Mouse (Mus musculus) midbrain, postnatal 0 days (tissue): ENCODE data around the gene Fbxw4. TPM values are rescaled to one million over a fixed set of nuclear protein-coding genes. Genes with fewer than 3 reads are reported as not detected.

Experiments
- ATAC-seq: fragments of 200-750 bp; cut with Nextera tagmentation; 2 replicates; pipeline ENCODE4 v1.8.0; 2017; ENCODE audit warnings: moderate number of reproducible peaks, mild to moderate bottlenecking, moderate TSS enrichment, moderate library complexity; ENCODE audit not compliant: low FRiP score
- DNase-seq: peaks from one replicate; pipeline ENCODE4 v3.0.0-alpha.2; 2015; ENCODE audit warnings: low spot score
- H3K27ac ChIP-seq: fragments of 300-500 bp; sonication (generic); 2 replicates; pipeline ENCODE4 v1.5.1; 2014; ENCODE audit warnings: low read depth, mild to moderate bottlenecking, low read length, mixed read lengths
- H3K27me3 ChIP-seq: fragments of 300-500 bp; sonication (generic); 2 replicates; pipeline ENCODE4 v1.6.1; 2014; ENCODE audit warnings: low read length, control low read depth, mixed read lengths; ENCODE audit not compliant: insufficient read depth
- H3K36me3 ChIP-seq: fragments of 300-500 bp; sonication (generic); 2 replicates; pipeline ENCODE4 v1.6.1; 2014; ENCODE audit warnings: low read length, control low read depth, mixed read lengths; ENCODE audit not compliant: insufficient read depth
- H3K4me1 ChIP-seq: fragments of 300-500 bp; sonication (generic); 2 replicates; pipeline ENCODE4 v1.6.1; 2014; ENCODE audit warnings: mild to moderate bottlenecking, control low read depth, antibody characterized with exemption, low read length, mixed read lengths; ENCODE audit not compliant: insufficient read depth
- H3K4me2 ChIP-seq: fragments of 300-500 bp; sonication (generic); 2 replicates; pipeline ENCODE4 v1.6.1; 2014; ENCODE audit warnings: low read depth, mild to moderate bottlenecking, low read length, mixed read lengths; ENCODE audit not compliant: poor library complexity, severe bottlenecking
- H3K4me3 ChIP-seq: fragments of 300-500 bp; sonication (generic); 2 replicates; pipeline ENCODE4 v1.5.1; 2014; ENCODE audit warnings: low read depth, mild to moderate bottlenecking, low read length, moderate library complexity
- H3K9ac ChIP-seq: fragments of 300-500 bp; sonication (generic); replicated peaks from 2 replicates; pipeline ENCODE4 v1.6.1; 2014; ENCODE audit warnings: mild to moderate bottlenecking, low read length, moderate library complexity, mixed read lengths; ENCODE audit not compliant: poor library complexity, severe bottlenecking
- H3K9me3 ChIP-seq: fragments of 300-500 bp; sonication (generic); 2 replicates; pipeline ENCODE4 v1.6.1; 2016; ENCODE audit warnings: low read length, control low read depth
- CTCF ChIP-seq: IDR thresholded peaks from 2 replicates; pipeline ENCODE4 v1.5.1; 2016; ENCODE audit warnings: antibody characterized with exemption, mild to moderate bottlenecking
- WGBS: fragments of 180-500 bp; shearing (Covaris S2); extraction: QIAGEN DNeasy Blood & Tissue Kit; methylation state at CpG from one replicate; pipeline ENCODE4 v1.1.7; 2014; 5-methylcytosine and 5-hydroxymethylcytosine counted together
- polyA plus RNA-seq: library from polyadenylated mRNA; unstranded; fragments of >200 nt; fragmentation: Nextera tagmentation; extraction: Ambion mirVana; gene quantifications from 2 replicates; pipeline ENCODE4 v1.2.1, GENCODE M21; 2015
- total RNA-seq: library from RNA; depleted of rRNA; stranded (reverse); fragments of >200 nt; gene quantifications from 2 replicates; pipeline ENCODE4 v1.2.3, GENCODE M21; 2014

The Fbxw4 gene
- total and polyA plus RNA-seq, 2 experiments from 2014 or later, result 5.6 to 41.8 TPM

DNA sequence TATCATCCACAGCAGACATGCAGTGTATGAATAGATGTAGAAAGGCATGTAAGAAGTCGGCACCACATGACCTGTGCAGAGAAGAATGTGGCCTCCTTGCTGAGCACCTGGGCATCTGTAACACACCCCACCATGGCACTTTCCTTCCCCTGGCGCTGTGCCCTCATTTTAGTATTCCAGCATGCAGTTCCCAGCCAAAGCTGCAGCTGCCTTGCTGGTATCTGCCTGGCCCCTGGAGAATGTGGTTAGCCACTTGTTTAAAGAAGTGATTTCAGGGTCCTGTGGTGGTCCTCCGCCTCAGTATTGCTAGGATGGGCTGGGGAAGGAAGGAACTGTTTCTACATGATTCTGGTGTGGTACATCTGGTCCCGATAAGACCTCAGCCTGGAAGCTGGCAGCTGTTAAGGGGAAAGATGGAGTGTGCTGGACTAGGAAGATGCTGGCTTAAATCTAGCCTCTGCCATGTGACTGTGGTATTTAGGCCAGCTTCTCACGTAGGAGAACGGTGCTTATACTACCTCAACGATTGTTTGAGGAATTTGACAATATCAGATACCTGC, 85.7 kb downstream of the Fbxw4 start:
- TF ChIP-seq CTCF, result no peak
- Histone ChIP-seq H3K4me1 (no peaks in the 10 kb centered on the region), H3K27ac (no peak overlapping the region), H3K9me3 (no peaks in the 10 kb centered on the region), H3K9ac (0 out of 2 replicates have a peak overlapping the region, but pooled peaks have one; percentile 4), H3K27me3 (peaks cover 3% of the 10 kb centered on the region; the same call in 1 of the 2 replicates), H3K4me3 (no peak overlapping the region), H3K4me2 (no peak overlapping the region), H3K36me3 (peaks cover 49% of the 10 kb centered on the region)
- 77% methylated on average over 7 of the region's 7 CpGs for WGBS
- no peak for ATAC-seq
- no peak for DNase-seq

DNA sequence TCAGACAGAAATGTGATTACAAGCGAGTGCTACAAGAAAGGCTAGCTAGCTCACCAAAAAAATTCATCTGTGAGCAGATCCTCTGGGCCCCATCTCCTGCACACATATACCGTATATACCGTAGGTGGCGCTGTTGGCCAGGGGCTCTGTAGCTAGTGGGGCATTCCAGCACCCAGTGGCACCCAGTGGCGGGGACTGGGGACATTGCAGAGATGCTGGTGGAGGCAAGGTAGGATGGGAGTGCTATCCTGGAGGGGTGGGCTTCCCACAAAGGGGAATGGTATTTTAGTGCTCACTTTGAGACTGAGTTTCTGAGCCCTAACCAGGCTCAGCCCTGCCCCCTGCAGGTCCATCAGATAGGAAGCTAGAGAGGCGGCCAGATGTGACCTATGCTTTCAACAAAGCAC, 86.2 kb downstream of the Fbxw4 start:
- TF ChIP-seq CTCF, result peak; percentile 92
- ATAC-seq, result peak; percentile 73
- peak; percentile 79 for DNase-seq
- no peaks in the 10 kb centered on the region for H3K9me3 ChIP-seq
- WGBS, result 18% methylated on average over 6 of the region's 6 CpGs
- no peak overlapping the region for H3K4me3 ChIP-seq
- no peak overlapping the region for H3K4me2 ChIP-seq
- H3K36me3 ChIP-seq, result peaks cover 48% of the 10 kb centered on the region
- H3K27ac ChIP-seq, result no peak overlapping the region
- H3K9ac ChIP-seq, result no peak overlapping the region
- H3K27me3 ChIP-seq, result peaks cover 7% of the 10 kb centered on the region; the same call in 1 of the 2 replicates
- no peaks in the 10 kb centered on the region for H3K4me1 ChIP-seq

DNA sequence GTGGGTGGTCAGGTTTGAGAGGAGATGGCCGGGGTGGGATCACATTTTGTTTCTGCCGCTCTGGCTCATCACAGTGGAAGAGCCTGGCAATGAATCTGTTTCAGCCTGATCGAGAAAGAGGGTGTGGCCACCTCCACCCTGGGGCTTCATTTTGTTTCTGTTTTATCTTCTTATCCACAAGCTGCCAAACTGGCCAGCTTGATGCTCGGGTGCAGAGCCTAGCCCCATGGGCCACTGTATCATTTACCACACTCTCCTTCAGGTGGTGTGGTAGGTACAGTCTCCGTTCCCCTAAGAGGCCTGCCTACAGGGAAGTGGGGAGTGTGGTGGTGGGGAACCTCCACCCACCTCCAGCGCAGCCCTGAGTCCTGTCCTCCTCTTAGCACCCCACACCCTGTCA, 87.1 kb downstream of the Fbxw4 start:
- no peak for TF ChIP-seq CTCF
- H3K27ac ChIP-seq, result no peak overlapping the region
- H3K9me3 ChIP-seq, result no peaks in the 10 kb centered on the region
- H3K4me3 ChIP-seq, result no peak overlapping the region
- DNase-seq (no peak), ATAC-seq (no peak)
- no peak overlapping the region for H3K9ac ChIP-seq
- H3K4me2 ChIP-seq, result no peak overlapping the region
- no peaks in the 10 kb centered on the region for H3K4me1 ChIP-seq
- H3K27me3 ChIP-seq, result peaks cover 8% of the 10 kb centered on the region; the same call in 1 of the 2 replicates
- H3K36me3 ChIP-seq, result peaks cover 45% of the 10 kb centered on the region
- 75% methylated on average over 6 of the region's 6 CpGs for WGBS

DNA sequence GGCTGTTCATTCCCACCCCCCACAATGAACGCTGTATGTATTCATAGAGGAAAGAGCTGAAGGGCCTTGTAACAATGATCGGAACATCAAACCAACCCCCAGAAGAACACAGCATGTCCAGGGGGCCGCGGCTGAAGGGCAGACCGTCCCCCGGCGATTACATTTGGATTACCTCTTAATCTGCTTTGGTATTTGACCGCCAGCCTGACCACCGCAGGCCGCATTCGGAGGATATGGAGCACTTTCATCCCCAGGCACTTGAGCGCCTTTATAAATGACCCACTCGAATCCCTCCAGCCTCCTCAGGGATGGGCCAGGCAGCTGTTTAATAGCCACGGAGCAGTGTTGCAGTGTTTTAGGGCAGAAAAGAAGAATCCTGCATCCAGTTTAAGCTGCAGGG, 92.7 kb downstream of the Fbxw4 start:
- H3K4me2 ChIP-seq, result no peak overlapping the region
- 0 out of 2 replicates have a peak overlapping the region, but pooled peaks have one; percentile 33 for H3K9ac ChIP-seq
- H3K27ac ChIP-seq, result no peak overlapping the region
- H3K36me3 ChIP-seq, result peaks cover 13% of the 10 kb centered on the region
- no peaks in the 10 kb centered on the region for H3K9me3 ChIP-seq
- H3K27me3 ChIP-seq, result peaks cover 12% of the 10 kb centered on the region; the same call in 1 of the 2 replicates
- no peaks in the 10 kb centered on the region for H3K4me1 ChIP-seq
- no peak for ATAC-seq
- 20% methylated on average over 14 of the region's 14 CpGs for WGBS
- no peak overlapping the region for H3K4me3 ChIP-seq
- no peak for TF ChIP-seq CTCF
- DNase-seq, result no peak

DNA sequence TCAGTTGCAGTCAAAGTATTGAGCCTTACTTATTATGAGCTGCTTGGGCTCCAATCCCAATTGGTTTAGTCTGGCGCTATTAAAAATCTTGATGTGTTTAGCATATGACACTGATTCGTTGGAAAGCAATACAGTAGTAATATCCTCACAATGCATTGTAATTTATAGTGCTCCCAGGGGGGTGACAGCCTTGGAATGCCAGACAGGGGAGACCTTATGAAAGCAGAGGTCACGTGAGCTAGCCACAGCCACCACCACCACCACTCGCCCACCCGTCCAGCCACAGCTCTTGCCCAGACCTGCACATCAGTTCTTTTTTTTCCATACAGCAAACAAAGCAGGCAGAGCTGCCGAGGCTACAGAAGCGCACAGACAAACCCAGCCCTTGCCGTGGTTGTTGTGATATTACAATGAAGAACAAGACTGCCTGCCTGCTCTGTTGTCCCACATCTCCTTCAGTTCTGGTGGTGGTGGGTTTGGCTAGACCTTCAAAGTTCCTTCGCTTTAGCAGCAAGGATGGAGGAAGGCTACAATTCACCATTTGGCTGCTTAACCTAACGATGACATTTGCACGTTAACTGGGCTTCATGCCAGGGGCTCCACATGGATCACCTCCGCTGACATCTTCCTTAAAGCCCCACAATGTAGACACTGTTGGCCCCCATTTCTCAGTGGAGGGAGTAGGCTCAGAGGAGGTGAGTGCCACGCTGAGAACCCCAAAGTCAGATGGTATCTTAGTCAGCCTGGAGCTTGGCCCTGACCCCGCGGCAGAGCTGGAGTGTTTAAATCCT, 94.0 kb downstream of the Fbxw4 start:
- H3K27ac ChIP-seq, result no peak overlapping the region
- no peak overlapping the region for H3K9ac ChIP-seq
- H3K9me3 ChIP-seq, result no peaks in the 10 kb centered on the region
- no peak overlapping the region for H3K4me2 ChIP-seq
- H3K36me3 ChIP-seq, result peaks cover 3% of the 10 kb centered on the region; the same call in 1 of the 2 replicates
- H3K4me1 ChIP-seq, result no peaks in the 10 kb centered on the region; the same call in 1 of the 2 replicates
- no peak for TF ChIP-seq CTCF
- ATAC-seq, result no peak
- peaks cover 9% of the 10 kb centered on the region; the same call in 1 of the 2 replicates for H3K27me3 ChIP-seq
- WGBS, result 58% methylated on average over 15 of the region's 15 CpGs
- no peak for DNase-seq
- no peak overlapping the region for H3K4me3 ChIP-seq
